Mouse (Mus musculus) embryonic fibroblast, embryonic 13.5 days (primary cell): ENCODE measurements around the gene Txnrd3. TPM values are rescaled to one million over a fixed set of nuclear protein-coding genes. Genes with fewer than 3 reads are reported as not detected.
A peak's percentile ranks its signal among the peaks of the same experiment; 100 is the strongest.

Experiments
- H3K27ac ChIP-seq: 2 replicates; pipeline ENCODE4 v1.5.1; 2012; ENCODE audit warnings: low read length, control low read depth, inconsistent platforms; ENCODE audit not compliant: insufficient read depth
- H3K4me1 ChIP-seq: 2 replicates; pipeline ENCODE4 v1.6.1; 2011; ENCODE audit warnings: low read length; ENCODE audit not compliant: control insufficient read depth, insufficient read depth
- H3K4me3 ChIP-seq: 2 replicates; pipeline ENCODE4 v1.5.1; 2011; ENCODE audit warnings: mild to moderate bottlenecking, control low read depth, low read length; ENCODE audit not compliant: insufficient read depth
- CTCF ChIP-seq: IDR thresholded peaks from 2 replicates; pipeline ENCODE4 v1.5.1; 2011; ENCODE audit warnings: mild to moderate bottlenecking, control low read depth, low read length, moderate library complexity, borderline replicate concordance; ENCODE audit not compliant: insufficient read depth
- POLR2A ChIP-seq: IDR thresholded peaks from 2 replicates; pipeline ENCODE4 v1.6.1; 2011; ENCODE audit warnings: low read depth, mild to moderate bottlenecking, control low read depth, low read length, moderate library complexity
- polyA plus RNA-seq: library from polyadenylated mRNA; stranded (reverse); fragments of >200 nt; gene quantifications from 2 replicates; pipeline ENCODE4 v1.2.4, GENCODE M21; 2011; ENCODE audit warnings: low read depth; ENCODE audit not compliant: missing spikeins, insufficient read length

Gene Txnrd3
- polyA plus RNA-seq, 1 experiment: 5.5 TPM

DNA sequence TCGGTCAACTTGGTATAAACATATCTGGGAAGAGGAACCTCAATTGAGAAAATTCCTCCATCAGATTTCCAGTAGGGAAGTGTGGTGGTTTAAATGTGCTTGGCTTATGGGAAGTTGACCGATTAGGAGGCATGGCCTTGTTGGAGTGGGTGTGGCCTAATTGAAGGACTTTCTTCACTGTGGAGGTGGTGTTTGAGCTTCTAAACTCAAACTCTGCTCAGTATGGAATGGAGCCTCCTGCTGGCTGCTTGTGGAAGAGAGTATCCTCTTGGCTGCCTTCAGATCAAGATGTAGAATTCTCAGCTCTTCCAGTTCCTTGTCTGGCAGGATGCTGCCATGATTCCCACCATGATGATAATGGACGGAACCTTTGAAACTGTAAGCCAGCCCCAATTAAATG lies 21.1 kb upstream of the Txnrd3 start:
- Histone ChIP-seq H3K4me1 (no peaks in the 10 kb centered on the region), H3K4me3 (no peak overlapping the region), H3K27ac (no peak overlapping the region)
- no peak for TF ChIP-seq CTCF
- TF ChIP-seq POLR2A: no peak

DNA sequence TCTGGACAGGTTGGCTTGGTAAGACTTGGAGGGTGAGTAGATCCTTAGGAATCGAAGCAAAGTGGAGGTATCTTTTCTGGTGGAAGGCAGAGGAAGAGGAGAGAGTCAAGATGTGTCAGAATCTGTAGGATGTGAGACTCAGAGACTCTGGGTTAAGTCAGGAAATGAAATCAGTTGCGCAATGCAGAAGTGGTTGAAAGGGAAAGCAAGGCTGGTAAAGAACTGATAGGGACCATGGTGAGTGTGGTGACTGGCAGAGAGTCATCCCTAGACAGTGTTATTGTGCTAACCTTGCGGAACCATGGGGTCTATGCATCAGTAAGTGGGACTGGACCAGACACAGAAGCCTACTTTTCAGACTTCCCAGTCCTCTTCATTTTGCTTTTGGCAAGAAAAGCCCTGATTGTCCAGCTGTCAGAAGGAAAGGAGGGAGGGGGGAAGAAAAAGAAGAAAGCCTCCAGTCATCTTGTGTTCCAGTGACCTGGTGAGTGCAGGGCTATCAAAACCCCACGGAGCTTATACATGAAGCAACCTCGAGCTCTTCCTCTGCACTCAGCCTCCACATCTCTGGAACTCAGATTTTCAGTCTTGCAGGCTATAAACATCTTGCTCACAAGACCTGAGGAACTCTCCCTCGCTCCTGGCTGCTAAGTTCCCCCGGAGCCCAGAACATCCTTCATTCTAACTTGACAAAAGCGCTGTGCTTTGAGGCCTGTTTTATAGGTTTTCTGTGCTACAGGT lies 15.6 kb upstream of the Txnrd3 start:
- Histone ChIP-seq H3K27ac (no peak overlapping the region), H3K4me3 (no peak overlapping the region), H3K4me1 (no peaks in the 10 kb centered on the region)
- TF ChIP-seq CTCF: no peak
- TF ChIP-seq POLR2A: no peak

DNA sequence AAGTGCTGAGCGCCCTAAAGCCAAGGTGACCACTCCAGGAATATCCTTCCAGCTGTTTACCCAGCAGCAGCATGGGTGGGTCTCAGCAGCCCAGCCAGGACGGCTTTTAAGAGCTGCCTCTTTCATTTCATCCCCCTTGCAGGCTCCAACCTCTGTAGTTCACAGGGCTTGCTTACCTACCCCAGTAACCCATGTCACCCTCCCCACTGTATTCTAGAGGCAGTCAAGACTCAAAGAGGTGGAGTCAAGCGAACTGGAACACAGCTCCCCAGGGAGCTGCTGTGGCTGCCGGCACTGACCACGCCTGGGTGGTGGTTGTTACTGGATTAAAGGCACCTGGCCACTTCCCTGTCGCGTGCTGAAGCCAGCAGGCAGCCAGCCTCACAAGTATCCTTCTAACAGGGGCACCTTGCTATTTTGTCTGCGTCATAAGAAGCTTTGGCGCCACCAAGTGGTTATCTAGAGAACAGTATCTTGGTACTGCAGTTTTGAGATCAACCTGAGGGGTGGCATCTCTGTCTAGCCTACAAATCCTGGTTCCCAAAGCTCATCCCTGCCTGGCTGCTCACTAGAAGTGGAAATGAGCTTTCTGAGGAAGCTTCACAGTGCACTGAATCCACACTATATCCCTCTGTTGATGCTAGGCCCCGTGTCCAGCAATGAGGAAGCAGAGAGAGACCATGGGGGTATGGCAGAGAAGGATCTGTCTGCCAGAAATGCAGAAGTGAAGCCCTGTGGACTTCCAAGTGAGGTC lies 11.8 kb upstream of the Txnrd3 start:
- no peak overlapping the region for H3K27ac ChIP-seq
- 0 out of 2 replicates have a peak, but pooled peaks have one; percentile 11 for TF ChIP-seq CTCF
- no peak for TF ChIP-seq POLR2A
- no peak overlapping the region for H3K4me3 ChIP-seq
- no peaks in the 10 kb centered on the region for H3K4me1 ChIP-seq

DNA sequence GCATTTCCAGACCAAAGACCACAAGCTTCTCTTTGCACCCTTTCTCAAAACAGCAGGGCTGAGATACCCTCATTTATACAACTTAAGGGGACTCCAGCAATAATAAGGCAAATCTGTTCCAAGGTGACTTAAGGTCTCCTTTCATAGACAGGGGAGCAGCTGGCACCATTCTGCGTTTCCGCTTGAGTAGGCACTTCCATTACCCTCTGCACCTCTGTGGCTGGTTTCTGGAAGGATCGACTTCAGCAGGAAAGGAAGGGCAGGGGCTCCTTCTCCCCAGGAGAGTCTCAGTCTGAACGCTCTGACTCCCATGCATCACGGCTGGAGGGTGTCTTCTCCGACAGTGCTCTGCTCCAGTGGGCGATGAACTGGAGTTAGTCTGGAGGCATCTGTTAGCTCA lies 10.7 kb upstream of the Txnrd3 start:
- no peak for TF ChIP-seq CTCF
- TF ChIP-seq POLR2A: no peak
- H3K4me1 ChIP-seq: no peaks in the 10 kb centered on the region
- no peak overlapping the region for H3K27ac ChIP-seq
- H3K4me3 ChIP-seq: no peak overlapping the region

DNA sequence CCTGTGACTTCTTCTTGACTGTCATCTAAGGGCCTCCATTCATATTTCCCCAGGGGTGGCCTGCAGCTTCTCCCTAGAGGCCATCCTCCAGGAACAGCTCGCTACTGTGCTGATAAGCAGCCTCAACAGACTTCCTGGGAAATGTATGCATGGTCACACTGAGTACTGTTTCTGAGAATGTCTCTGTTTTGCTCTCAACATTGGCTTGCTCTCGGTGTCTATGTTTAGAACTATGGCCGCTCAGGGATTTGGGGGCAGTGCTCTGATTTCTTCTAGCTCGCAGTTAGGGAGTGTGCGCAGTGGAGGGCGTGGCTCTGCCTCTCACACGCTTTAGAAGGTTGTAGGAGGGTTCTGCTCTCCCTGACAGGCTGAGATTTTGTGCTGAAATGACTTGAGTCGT lies 9.4 kb upstream of the Txnrd3 start:
- no peak for TF ChIP-seq POLR2A
- Histone ChIP-seq H3K4me1 (no peaks in the 10 kb centered on the region), H3K27ac (no peak overlapping the region), H3K4me3 (no peak overlapping the region)

DNA sequence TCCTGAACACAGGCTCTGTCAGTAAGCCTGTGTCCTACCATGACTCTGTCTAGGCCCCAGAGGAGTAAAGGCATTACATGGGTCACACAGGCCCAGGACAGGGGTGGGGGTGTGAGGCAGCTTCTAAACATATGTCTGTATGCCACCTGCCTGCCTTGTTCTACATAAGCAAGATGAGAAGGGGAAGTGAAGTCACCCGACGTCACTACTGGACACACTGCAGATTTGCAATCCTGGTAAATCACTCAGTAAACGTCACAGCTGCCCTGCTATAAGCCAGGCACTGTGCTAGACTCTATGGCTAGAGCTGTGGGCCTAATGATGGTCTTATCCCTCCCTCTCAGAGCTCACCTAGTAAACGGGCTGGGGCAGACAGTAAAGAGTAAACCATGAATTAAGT lies 5.8 kb upstream of the Txnrd3 start:
- H3K4me1 ChIP-seq: no peaks in the 10 kb centered on the region
- no peak overlapping the region for H3K4me3 ChIP-seq
- H3K27ac ChIP-seq: no peak overlapping the region
- TF ChIP-seq POLR2A (no peak), CTCF (no peak)

DNA sequence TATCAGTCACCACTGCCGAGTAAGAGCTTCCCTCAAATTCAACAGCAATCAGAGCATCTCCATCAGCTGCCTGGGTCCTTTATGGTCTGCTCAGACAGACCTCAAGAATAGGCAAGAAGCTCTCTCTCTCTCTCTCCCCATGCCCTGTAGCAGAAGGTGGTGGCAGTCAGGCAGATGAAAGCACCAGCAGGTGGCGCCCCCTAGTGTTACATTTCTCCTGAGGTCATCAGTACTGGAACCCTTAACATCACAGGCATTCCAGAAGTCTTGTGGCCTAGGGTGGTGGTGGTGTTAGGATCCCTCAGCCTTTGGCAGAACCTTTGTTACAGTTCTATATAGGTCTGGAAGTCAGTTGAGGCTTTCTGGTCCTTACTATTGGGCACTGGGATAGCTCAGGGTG lies 4.8 kb upstream of the Txnrd3 start:
- Histone ChIP-seq H3K4me3 (no peak overlapping the region), H3K27ac (no peak overlapping the region), H3K4me1 (no peaks in the 10 kb centered on the region)
- TF ChIP-seq CTCF: no peak
- no peak for TF ChIP-seq POLR2A

DNA sequence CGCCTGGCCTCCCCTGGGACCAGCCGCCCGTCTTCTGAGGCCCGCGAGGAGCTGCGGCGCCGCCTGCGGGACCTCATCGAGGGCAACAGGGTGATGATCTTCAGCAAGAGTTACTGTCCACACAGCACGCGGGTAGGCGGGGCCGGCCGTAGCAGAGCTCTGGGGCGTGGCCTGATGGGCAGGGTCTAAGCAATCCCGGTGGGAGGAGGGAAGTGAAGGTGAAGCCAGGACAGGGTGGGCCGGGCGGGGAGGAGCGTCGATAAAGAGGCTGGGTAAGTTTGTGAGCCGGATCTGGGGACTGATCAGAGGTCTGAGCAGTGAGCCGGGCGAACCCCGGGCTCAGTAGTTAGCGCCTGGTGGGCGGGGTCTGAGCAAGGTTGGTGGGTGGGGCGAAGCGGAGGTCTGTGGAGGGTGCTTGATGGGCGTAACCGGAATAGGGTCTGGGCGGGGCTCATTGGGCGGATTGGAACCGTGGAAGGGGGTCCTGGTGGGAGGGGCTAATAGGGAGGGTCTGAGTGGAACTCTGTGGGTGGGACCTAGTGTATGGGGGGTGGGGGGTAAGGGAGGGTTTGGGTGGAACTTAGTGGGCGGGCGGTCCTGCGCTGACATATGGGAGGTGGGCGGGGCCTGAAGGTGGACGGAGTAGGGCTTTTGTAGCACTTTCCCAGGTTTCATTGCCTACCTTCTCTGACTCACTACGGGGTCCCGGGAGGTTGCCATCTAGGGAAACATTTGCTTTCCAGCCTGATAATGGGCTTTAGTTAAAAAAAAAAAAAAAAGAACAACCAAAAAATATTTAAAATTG lies 685 bp downstream of the Txnrd3 start:
- Histone ChIP-seq H3K4me1 (no peaks in the 10 kb centered on the region; the same call in 1 of the 2 replicates), H3K27ac (peak overlapping the region; percentile 21; the same call in 1 of the 2 replicates), H3K4me3 (peak overlapping the region; percentile 46)
- TF ChIP-seq POLR2A (no peak; the same call in 1 of the 2 replicates), CTCF (no peak)

DNA sequence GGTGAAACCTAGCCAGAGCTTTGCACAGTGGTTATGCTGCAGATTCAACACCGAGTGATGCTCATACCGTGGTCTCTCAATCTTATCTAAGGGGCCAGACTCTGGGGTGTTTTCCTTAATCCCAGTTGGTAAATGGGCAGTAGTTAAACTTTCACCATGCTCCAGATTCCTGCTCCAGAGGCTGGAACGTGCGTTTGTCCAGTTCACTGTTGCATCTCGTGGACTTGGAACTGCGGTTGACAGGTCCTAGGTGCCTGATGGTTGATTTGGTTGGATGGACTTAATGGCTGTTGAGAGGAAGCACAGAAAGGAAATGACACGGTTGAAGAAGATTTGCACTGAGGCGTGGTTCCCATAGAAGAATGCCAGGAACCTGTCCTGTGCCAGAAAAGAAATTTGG lies 6.1 kb downstream of the Txnrd3 start:
- Histone ChIP-seq H3K4me1 (no peaks in the 10 kb centered on the region; the same call in 1 of the 2 replicates), H3K27ac (no peak overlapping the region), H3K4me3 (no peak overlapping the region)
- no peak for TF ChIP-seq CTCF
- no peak for TF ChIP-seq POLR2A

DNA sequence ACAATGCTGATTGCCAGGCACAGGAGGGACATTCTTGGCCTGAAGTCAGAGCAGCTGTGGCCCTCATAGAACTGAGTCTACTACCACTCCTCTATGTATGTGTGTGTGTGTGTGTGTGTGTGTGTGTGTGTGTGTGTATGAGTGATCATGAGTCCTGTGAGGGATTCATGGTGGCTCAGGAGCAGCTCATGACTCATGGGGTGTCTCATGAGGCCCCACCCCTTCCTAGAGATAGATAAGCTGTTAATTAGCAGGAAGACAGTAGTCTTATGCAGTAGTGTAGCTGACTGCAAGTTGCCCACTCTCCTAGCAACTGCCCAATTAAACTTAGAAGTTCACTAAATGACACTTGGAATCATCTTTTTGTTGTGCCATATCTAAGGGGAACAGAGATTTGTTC lies 8.0 kb downstream of the Txnrd3 start:
- H3K4me1 ChIP-seq: no peaks in the 10 kb centered on the region
- no peak overlapping the region for H3K27ac ChIP-seq
- TF ChIP-seq CTCF: no peak
- no peak for TF ChIP-seq POLR2A
- no peak overlapping the region for H3K4me3 ChIP-seq
